Mouse (Mus musculus) thymus, postnatal 0 days (tissue): ENCODE measurements around the gene Tut4. TPM values are rescaled to one million over a fixed set of nuclear protein-coding genes. Genes with fewer than 3 reads are reported as not detected.

Experiments
- DNase-seq: peaks from one replicate; pipeline ENCODE4 v3.0.0-alpha.2; 2015; ENCODE audit warnings: low spot score
- polyA plus RNA-seq: library from polyadenylated mRNA; unstranded; fragments of >200 nt; fragmentation: Nextera tagmentation; extraction: Ambion mirVana; gene quantifications from 2 replicates; pipeline ENCODE4 v1.2.1, GENCODE M21; 2015

Tut4 gene
- polyA plus RNA-seq, 1 experiment from 2014 or later, result 68.5 TPM

DNA sequence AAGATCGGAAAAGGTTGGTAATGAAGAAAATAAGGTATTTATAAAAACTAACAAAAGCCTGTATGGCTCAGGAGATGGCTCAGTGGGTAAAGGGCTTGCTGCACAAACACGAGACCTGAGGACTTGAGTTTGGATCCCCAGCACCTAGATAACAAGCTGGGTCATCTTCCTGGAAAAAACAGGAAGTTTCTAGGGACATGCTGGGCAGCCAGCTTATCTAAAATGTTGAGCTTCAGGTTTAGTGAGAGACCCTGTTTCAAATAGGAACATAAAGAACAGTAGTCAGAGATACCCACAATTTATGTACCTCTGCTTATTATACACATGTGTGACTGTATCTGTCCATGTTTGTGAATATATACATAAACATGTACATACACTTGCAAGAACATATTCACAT, 43.8 kb downstream of the Tut4 start:
- DNase-seq, result no peak

DNA sequence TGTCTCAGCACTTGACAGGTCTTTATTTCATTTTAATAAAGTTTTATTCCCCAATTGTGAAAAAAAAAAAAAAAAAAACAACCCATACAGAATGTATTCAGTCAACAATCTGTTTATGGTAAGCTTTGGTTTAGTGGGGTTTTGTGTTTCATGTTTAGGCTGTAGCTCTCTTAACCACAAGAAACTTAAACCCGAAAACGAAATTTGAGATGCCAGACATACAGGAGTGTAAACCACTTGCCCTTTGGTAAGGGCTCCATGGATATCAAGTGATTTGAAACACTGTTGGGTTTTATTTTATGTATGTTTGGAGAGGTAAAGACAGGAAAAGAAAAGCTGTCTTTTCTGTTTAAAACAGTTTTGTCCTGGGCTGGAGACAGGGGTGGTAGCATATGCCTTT, 80.5 kb downstream of the Tut4 start:
- DNase-seq, result no peak

DNA sequence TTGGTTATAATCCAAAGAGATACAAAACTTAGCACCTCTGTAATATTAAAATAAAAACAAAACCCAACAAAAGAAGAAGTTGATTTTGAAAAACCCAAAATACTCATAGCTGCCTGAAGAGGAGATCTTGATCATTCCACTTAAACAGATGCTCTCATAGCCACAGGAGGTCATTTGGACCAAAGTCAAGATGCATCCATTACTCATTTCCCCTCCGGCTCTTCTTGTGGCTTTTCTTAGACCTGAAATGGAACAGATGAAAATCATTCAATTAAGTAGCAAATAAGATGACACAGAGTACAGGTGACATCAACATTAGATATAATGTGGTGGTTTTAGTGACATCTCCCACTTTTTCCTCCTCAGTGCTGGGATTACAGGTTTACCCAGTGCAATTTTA, 105.8 kb downstream of the Tut4 start:
- DNase-seq, result no peak

DNA sequence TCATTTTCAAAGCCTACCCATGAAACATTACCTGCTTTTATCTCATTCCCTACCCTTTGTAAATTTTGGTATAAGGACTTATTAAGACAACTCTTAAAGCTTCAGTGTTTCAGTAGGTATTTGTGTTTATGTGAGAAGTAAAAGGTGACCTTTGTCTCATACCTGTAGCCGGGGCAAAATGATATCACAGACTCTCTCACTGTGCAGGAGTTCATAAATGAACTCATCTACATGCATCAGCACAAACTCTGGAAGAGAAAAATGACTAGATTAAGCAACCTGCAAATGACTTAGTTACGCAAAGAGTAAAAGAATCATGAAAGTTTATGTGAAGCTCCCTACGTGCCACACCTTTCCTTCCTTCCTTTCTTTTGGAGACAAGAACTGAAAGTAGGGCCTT, 113.4 kb downstream of the Tut4 start:
- DNase-seq, result no peak

DNA sequence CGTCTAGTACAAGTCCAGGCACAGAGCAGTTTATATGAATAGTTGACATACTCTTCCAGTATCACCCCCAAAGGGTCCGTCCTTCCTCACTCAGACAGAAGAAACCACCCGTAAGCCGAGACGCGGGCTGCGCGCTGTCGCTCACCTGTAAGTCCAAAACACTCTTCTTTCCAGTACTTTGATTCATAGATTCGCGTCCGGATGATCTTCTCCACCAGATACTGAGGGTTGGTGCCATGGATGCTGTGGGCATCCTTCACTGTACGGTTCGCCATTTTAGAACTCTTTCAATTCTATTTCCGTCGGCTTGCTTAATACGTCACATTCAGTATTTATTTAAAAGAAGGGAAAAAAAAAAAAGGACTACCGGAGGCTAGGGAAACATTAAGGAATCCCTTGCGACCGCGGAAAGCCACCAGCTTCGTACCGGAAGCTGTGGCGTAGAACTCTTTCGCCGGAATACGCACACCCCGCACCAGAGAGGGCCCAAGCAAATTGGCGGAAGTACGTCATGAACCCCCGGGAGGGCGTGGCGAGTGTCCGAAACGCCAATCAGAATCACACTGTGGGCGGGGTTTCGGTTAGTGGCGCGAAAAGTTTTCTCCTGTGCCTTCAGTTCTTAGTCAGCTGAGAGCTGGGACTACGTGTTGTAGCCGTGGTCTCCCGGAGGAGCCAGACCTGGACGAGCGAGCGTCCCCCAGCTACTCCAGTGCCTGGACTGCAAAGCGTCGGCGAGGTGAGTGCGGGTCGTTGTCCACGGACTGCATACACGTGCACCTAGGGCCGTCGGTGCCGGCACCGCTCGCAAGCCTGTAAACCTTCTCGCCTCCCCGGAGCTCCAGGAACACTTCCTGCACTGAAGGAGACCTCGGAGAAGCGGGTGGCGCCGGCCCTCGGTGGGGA, 119.9 kb downstream of the Tut4 start, which contains the start of the genes Prpf38a and Orc1:
TSS of gene Prpf38a (minus strand) at position 497 of the 903 bp plus-strand sequence.
TSS of gene Orc1 (plus strand) at position 584 of the 903 bp plus-strand sequence.
- DNase-seq, result peak; percentile 97

DNA sequence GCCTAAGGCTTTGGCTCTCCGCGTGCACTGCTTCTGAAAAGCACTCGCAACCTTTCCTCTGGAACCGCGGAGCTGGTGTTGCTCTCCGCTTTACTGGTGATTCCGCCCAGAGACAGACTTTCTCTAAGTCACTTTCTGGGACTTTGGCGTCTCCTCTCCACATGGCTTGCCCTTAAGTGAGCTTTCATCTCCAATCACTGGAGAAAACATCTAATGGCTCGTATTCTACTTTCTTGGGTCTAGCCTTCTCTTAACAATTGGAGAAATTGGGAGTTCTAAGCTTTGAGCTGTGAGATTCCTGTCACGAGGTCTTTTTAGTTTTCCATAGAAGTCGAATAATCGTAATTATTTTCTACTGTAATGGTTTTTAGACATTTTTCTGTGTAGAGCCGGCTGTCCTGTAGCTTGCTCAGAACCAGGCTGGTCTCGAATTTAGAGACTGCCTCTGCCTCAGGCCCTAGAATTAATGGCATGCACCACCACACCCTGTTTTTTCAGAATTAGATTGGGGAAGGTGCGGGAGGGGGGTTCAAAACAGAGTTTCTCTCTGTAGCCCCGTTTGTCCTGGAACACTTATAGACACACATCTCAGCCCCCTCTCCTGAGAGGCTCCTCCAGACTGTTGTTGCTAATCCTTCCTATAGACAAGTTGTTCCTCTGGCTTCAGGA, 120.7 kb downstream of the Tut4 start:
- DNase-seq, result no peak

DNA sequence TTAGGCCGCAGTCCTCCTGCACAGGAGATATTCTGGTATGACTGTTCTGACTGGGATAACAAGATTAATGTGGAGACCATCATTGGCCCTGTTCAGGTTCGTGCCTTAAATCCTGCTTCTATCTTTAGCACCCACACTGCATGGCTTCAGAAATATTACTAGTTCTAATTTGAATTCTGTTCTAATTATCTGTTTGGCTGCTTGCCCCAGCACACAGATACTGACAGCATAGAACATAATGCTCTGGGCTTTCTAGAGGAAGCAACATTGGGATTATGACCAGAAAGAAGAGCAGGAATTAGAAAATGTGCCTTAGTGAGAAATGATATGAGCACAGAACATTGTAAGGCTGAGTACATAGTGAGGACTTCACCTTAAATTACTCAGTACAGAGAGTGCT, 134.2 kb downstream of the Tut4 start:
- DNase-seq, result no peak

DNA sequence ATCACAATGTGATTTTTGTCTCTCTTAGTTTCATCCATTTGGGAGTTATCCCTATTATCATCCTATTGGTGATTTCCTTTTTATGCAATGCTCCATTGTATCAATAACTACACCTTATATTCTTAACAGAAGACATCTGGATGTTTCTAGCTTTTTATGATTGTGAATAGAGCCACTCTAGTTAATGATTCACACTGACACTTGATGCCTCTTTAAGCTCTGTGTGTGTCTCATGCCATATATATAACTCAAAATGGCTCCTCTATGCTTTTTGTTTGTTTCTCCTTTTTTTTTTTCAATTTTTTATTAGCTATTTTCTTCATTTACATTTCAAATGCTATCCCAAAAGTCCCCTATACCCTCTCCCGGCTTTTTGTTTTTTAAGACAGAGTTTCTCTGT, 136.6 kb downstream of the Tut4 start:
- no peak for DNase-seq

DNA sequence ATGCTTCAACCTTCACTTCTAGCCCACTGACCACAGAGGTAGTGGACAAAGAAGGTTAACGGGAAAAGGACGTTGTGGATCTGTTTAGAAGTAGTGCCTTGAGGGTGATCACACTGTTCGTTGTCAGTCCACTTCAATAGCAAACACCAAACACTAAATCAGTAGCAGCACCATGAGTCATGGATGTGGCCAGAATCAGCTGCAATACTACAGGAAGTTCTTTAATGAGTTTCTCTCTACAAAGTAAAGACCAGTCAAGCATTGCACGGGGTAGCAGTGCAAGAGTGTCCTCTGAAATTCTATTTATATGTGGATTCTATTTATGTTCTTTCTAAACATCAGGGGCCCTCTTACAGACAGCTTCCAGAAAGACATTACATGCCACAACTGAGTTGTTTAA, 139.1 kb downstream of the Tut4 start:
- DNase-seq, result no peak

DNA sequence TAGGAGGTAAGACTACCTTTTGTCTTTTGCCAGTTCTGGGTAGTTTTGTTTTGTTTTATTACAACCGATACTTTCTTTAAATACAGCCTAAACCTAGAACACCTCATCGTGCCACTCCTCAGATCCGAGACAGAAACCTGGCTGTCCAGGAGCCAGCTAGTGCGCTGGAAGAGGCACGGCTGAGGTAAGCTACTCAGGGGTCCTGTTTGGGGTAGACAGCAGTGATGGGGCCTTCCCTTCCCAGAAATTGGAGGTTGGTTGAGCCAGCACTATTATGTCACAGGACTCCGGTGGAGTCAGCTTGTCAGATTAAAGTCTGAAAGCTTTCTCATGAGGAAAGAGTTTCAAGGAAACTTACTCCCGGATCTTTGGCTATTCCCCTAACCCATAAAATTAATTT, 142.6 kb downstream of the Tut4 start:
- DNase-seq, result no peak

DNA sequence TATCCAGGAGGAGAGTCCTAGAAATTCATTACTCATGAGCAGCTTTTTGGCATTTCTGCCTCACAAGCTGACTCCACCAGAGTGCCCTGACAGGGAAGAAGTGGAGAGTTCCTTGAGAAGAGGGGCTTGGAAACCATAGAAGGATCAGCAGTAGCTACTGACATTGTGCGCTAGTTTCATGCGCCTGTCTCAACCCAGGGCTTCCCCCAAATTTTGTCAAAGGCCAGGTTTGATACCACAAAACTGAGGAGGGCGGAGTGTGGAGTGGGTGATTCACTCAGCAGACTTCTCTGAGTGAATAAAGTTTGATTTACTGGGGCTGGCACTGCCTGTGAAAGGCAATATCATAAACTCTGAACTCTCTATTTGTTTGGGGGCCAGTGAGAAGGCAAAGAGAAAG, 149.4 kb downstream of the Tut4 start:
- DNase-seq, result no peak

Other genes with a start within 250 kb of the Tut4 start
- gene Zyg11a, start 241.4 kb upstream of the Tut4 start, polyA plus RNA-seq, result 0.06 and 0.08 TPM in 2 replicates
- gene Zyg11b, start 158.3 kb upstream of the Tut4 start, polyA plus RNA-seq, result 8.0 and 9.5 TPM in 2 replicates
- 49.4 and 50.9 TPM in 2 replicates for gene Coa7, start 131.3 kb upstream of the Tut4 start, polyA plus RNA-seq
- gene Shisal2a, start 76.1 kb upstream of the Tut4 start, polyA plus RNA-seq, result not detected in 2 replicates
- 7.1 and 7.3 TPM in 2 replicates for gene Gpx7, start 52.5 kb upstream of the Tut4 start, polyA plus RNA-seq
- 96.5 and 102 TPM in 2 replicates for gene Prpf38a, start 119.9 kb downstream of the Tut4 start, polyA plus RNA-seq
- 13.8 and 15.3 TPM in 2 replicates for gene Orc1, start 120.0 kb downstream of the Tut4 start, polyA plus RNA-seq
- 38.5 and 42.5 TPM in 2 replicates for gene Cc2d1b, start 160.5 kb downstream of the Tut4 start, polyA plus RNA-seq